Mouse (Mus musculus): ENCODE measurements around the gene Mmp14. TPM values are rescaled to one million over a fixed set of nuclear protein-coding genes. Genes with fewer than 3 reads are reported as not detected.

Gene Mmp14
- polyA plus RNA-seq, 1 experiment from 2014 or later = 167 TPM

- peak overlapping the region; percentile 99; the same call in 1 of the 2 replicates for H3K9ac ChIP-seq (ENCODE audit: low read depth, low read length)
- no peak for ATAC-seq (ENCODE audit: low FRiP score, low TSS enrichment)
- peak overlapping the region; percentile 64; the same call in 1 of the 2 replicates for H3K4me2 ChIP-seq (replicated peaks; ENCODE audit: low read depth, low read length)
- no peak overlapping the region for H3K4me3 ChIP-seq (ENCODE audit: low read length)
- 42% methylated on average over 7 of the region's 7 CpGs for WGBS
- H3K9me3 ChIP-seq (ENCODE audit: control insufficient read depth, low read length) = no peaks in the 10 kb centered on the region
- peaks cover 45% of the 10 kb centered on the region for H3K4me1 ChIP-seq (ENCODE audit: control insufficient read depth, insufficient read depth, low read length)
- H3K27me3 ChIP-seq (ENCODE audit: control insufficient read depth, insufficient read depth, low read length) = no peaks in the 10 kb centered on the region
- peak overlapping the region; percentile 98; the same call in 1 of the 2 replicates for H3K27ac ChIP-seq (ENCODE audit: low read depth, low read length)
- H3K36me3 ChIP-seq (ENCODE audit: control insufficient read depth, insufficient read depth, low read length) = peaks cover 16% of the 10 kb centered on the region
These were observed 1.9 kb upstream of the Mmp14 start for GRCm38 (mm10) chr14:54429332-54430093.

GRCm38 (mm10) chr14:54430406-54431145, 836 bp upstream of the Mmp14 start:
- Histone ChIP-seq H3K36me3 (ENCODE audit: control insufficient read depth, insufficient read depth, low read length) (peaks cover 18% of the 10 kb centered on the region), H3K9me3 (ENCODE audit: control insufficient read depth, low read length) (no peaks in the 10 kb centered on the region), H3K4me2 (replicated peaks; ENCODE audit: low read depth, low read length) (peak overlapping the region; percentile 64), H3K27me3 (ENCODE audit: control insufficient read depth, insufficient read depth, low read length) (no peaks in the 10 kb centered on the region), H3K4me1 (ENCODE audit: control insufficient read depth, insufficient read depth, low read length) (peaks cover 46% of the 10 kb centered on the region), H3K4me3 (ENCODE audit: low read length) (peak overlapping the region; percentile 93), H3K9ac (ENCODE audit: low read depth, low read length) (peak overlapping the region; percentile 99), H3K27ac (ENCODE audit: low read depth, low read length) (peak overlapping the region; percentile 98)
- 4% methylated on average over 18 of the region's 18 CpGs for WGBS
- no peak for ATAC-seq (ENCODE audit: low FRiP score, low TSS enrichment)

DNA sequence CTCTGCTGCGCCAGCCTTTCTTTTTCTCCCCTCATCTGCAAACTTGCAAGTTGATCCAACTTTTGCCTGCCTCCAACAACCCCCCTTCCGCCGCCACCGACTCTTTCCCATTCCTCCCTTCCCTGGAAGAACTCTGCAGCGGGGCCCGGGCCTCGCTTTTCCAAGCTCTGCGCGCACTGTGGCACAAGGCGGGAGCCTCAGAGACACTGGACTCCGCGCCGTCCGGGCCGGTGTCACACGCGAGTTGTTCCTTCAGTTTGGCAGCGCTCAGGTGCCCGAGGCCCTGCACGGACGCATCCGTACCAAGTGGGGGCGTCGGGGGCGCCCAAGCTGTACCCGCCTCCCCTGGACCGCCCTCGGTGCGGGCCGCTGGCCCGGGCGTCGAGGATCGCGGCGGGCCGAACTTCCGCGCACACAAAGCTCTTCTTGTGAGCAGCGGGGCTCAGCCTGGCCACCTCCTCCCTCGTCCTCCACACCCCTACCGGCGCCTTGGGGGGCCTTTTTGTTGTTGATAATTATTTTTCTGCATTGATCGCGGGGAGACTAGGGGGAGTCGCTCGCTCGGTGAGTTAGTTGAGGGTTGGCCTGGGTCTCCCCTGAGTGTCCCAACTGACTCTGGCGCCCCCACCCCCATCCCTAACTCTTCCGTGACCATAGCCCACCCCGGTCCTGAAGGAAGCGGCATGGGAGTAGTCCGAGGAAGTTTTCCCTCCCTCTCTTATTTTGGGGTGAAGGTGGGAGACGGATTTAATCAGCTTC, 845 bp downstream of the Mmp14 start:
- peaks cover 35% of the 10 kb centered on the region for H3K36me3 ChIP-seq (ENCODE audit: control insufficient read depth, insufficient read depth, low read length)
- peak overlapping the region; percentile 93 for H3K4me3 ChIP-seq (ENCODE audit: low read length)
- H3K9me3 ChIP-seq (ENCODE audit: control insufficient read depth, low read length) = no peaks in the 10 kb centered on the region
- H3K4me2 ChIP-seq (replicated peaks; ENCODE audit: low read depth, low read length) = peak overlapping the region; percentile 64
- peak overlapping the region; percentile 99 for H3K9ac ChIP-seq (ENCODE audit: low read depth, low read length)
- peak overlapping the region; percentile 98 for H3K27ac ChIP-seq (ENCODE audit: low read depth, low read length)
- H3K27me3 ChIP-seq (ENCODE audit: control insufficient read depth, insufficient read depth, low read length) = no peaks in the 10 kb centered on the region
- peaks cover 40% of the 10 kb centered on the region for H3K4me1 ChIP-seq (ENCODE audit: control insufficient read depth, insufficient read depth, low read length)
- peak; percentile 48 for ATAC-seq (ENCODE audit: low FRiP score, low TSS enrichment)
- WGBS = 2% methylated on average over 54 of the region's 54 CpGs

GRCm38 (mm10) chr14:54432837-54433830, 1.7 kb downstream of the Mmp14 start:
- ATAC-seq (ENCODE audit: low FRiP score, low TSS enrichment) = peak; percentile 22
- 22% methylated on average over 17 of the region's 17 CpGs for WGBS
- H3K27me3 ChIP-seq (ENCODE audit: control insufficient read depth, insufficient read depth, low read length) = no peaks in the 10 kb centered on the region
- peaks cover 42% of the 10 kb centered on the region for H3K36me3 ChIP-seq (ENCODE audit: control insufficient read depth, insufficient read depth, low read length)
- H3K4me2 ChIP-seq (replicated peaks; ENCODE audit: low read depth, low read length) = peak overlapping the region; percentile 64
- H3K4me3 ChIP-seq (ENCODE audit: low read length) = peak overlapping the region; percentile 93
- H3K9ac ChIP-seq (ENCODE audit: low read depth, low read length) = peak overlapping the region; percentile 99
- H3K4me1 ChIP-seq (ENCODE audit: control insufficient read depth, insufficient read depth, low read length) = peaks cover 36% of the 10 kb centered on the region
- H3K9me3 ChIP-seq (ENCODE audit: control insufficient read depth, low read length) = no peaks in the 10 kb centered on the region
- H3K27ac ChIP-seq (ENCODE audit: low read depth, low read length) = peak overlapping the region; percentile 98

- peak overlapping the region; percentile 93 for H3K4me3 ChIP-seq (ENCODE audit: low read length)
- no peaks in the 10 kb centered on the region for H3K9me3 ChIP-seq (ENCODE audit: control insufficient read depth, low read length)
- H3K9ac ChIP-seq (ENCODE audit: low read depth, low read length) = peak overlapping the region; percentile 99; the same call in 1 of the 2 replicates
- H3K27ac ChIP-seq (ENCODE audit: low read depth, low read length) = peak overlapping the region; percentile 37; the same call in 1 of the 2 replicates
- ATAC-seq (ENCODE audit: low FRiP score, low TSS enrichment) = no peak
- H3K27me3 ChIP-seq (ENCODE audit: control insufficient read depth, insufficient read depth, low read length) = no peaks in the 10 kb centered on the region
- H3K4me2 ChIP-seq (replicated peaks; ENCODE audit: low read depth, low read length) = peak overlapping the region; percentile 64
- WGBS = 40% methylated on average over 12 of the region's 12 CpGs
- peaks cover 36% of the 10 kb centered on the region for H3K4me1 ChIP-seq (ENCODE audit: control insufficient read depth, insufficient read depth, low read length)
- peaks cover 45% of the 10 kb centered on the region for H3K36me3 ChIP-seq (ENCODE audit: control insufficient read depth, insufficient read depth, low read length)
These were observed 2.6 kb downstream of the Mmp14 start for GRCm38 (mm10) chr14:54433941-54434531.

DNA sequence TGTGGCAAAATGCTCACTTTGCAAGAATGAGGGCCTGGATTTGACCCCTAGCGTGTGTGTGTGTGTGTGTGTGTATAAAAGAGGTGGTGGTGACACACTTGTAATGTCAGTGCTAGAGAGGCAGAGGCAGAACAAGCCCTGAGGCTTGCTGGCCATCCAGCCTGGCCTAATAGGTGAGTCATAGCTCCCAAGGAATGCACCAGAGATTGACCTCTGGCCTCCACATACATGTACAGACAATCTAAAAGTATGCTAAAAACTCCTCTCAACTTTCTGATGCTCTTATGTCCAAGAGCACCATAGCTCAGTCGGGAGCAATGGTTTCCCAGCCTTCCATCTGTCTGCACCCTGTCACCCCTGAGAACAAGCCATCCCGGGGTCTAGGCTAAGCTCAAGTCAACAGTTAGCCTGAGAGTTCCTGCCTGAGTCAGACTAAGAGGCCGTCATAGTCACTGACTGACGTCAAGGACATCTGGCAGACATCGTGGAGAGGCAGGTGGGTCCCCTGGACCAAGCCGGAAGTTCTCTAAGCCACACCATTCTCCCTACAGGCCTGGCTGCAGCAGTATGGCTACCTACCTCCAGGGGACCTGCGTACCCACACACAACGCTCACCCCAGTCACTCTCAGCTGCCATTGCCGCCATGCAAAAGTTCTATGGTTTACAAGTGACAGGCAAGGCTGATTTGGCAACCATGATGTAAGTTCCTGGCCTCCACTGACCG, 3.9 kb downstream of the Mmp14 start:
- Histone ChIP-seq H3K4me1 (ENCODE audit: control insufficient read depth, insufficient read depth, low read length) (peaks cover 24% of the 10 kb centered on the region), H3K27me3 (ENCODE audit: control insufficient read depth, insufficient read depth, low read length) (no peaks in the 10 kb centered on the region), H3K9ac (ENCODE audit: low read depth, low read length) (no peak overlapping the region), H3K4me3 (ENCODE audit: low read length) (no peak overlapping the region), H3K9me3 (ENCODE audit: control insufficient read depth, low read length) (no peaks in the 10 kb centered on the region), H3K4me2 (replicated peaks; ENCODE audit: low read depth, low read length) (no peak overlapping the region), H3K36me3 (ENCODE audit: control insufficient read depth, insufficient read depth, low read length) (peaks cover 48% of the 10 kb centered on the region), H3K27ac (ENCODE audit: low read depth, low read length) (no peak overlapping the region)
- 87% methylated on average over 11 of the region's 11 CpGs for WGBS
- no peak for ATAC-seq (ENCODE audit: low FRiP score, low TSS enrichment)

GRCm38 (mm10) chr14:54439155-54439554, 7.7 kb downstream of the Mmp14 start:
- no peaks in the 10 kb centered on the region for H3K27me3 ChIP-seq (ENCODE audit: control insufficient read depth, insufficient read depth, low read length)
- 85% methylated on average over 12 of the region's 12 CpGs for WGBS
- H3K36me3 ChIP-seq (ENCODE audit: control insufficient read depth, insufficient read depth, low read length) = peaks cover 64% of the 10 kb centered on the region

More at GRCm38 (mm10) chr14:54439155-54439554, 7.7 kb downstream of the Mmp14 start:
- H3K4me2 ChIP-seq (replicated peaks; ENCODE audit: low read depth, low read length) = no peak overlapping the region
- H3K27ac ChIP-seq (ENCODE audit: low read depth, low read length) = no peak overlapping the region
- H3K4me3 ChIP-seq (ENCODE audit: low read length) = no peak overlapping the region
- no peak for ATAC-seq (ENCODE audit: low FRiP score, low TSS enrichment)
- H3K9ac ChIP-seq (ENCODE audit: low read depth, low read length) = no peak overlapping the region
- peaks cover 4% of the 10 kb centered on the region for H3K4me1 ChIP-seq (ENCODE audit: control insufficient read depth, insufficient read depth, low read length)
- H3K9me3 ChIP-seq (ENCODE audit: control insufficient read depth, low read length) = no peaks in the 10 kb centered on the region
